Mouse (Mus musculus): ENCODE measurements at regions not wholly inside any gene's neighbourhood (a gene's known extent, or its start where the extent isn't known, plus 50 kb on each side); places are given as distances from the start of the nearest gene placed in this dataset.

- no peak overlapping the region for H3K9ac ChIP-seq (ENCODE audit: low read depth, low read length)
- no peaks in the 10 kb centered on the region for H3K36me3 ChIP-seq (ENCODE audit: control insufficient read depth, insufficient read depth, low read length)
- H3K27ac ChIP-seq (ENCODE audit: low read depth, low read length) = no peak overlapping the region
- no peak overlapping the region for H3K4me3 ChIP-seq (ENCODE audit: low read length)
- no peak for ATAC-seq
- 79% methylated on average over 1 of the region's 1 CpGs for WGBS
- no peaks in the 10 kb centered on the region for H3K9me3 ChIP-seq (ENCODE audit: control insufficient read depth, low read length)
- H3K27me3 ChIP-seq (replicated peaks; ENCODE audit: control insufficient read depth, insufficient read depth, low read length) = no peaks in the 10 kb centered on the region
- no peak overlapping the region for H3K4me2 ChIP-seq (ENCODE audit: low read length)
- H3K4me1 ChIP-seq (ENCODE audit: control insufficient read depth, insufficient read depth, low read depth, low read length) = no peaks in the 10 kb centered on the region
Observed at GRCm38 (mm10) chr3:148167556-148167955, 822.8 kb downstream of the Adgrl2 start.

GRCm38 (mm10) chr3:148159059-148159458 is 831.3 kb downstream of the Adgrl2 start:
- H3K27ac ChIP-seq (ENCODE audit: low read depth, low read length) = no peak overlapping the region
- no peak overlapping the region for H3K4me3 ChIP-seq (ENCODE audit: low read length)
- no peaks in the 10 kb centered on the region for H3K36me3 ChIP-seq (ENCODE audit: control insufficient read depth, insufficient read depth, low read length)
- H3K4me2 ChIP-seq (ENCODE audit: low read length) = no peak overlapping the region
- H3K9me3 ChIP-seq (ENCODE audit: control insufficient read depth, low read length) = no peaks in the 10 kb centered on the region
- ATAC-seq = no peak
- 66% methylated on average over 3 of the region's 3 CpGs for WGBS
- H3K9ac ChIP-seq (ENCODE audit: low read depth, low read length) = no peak overlapping the region
- no peaks in the 10 kb centered on the region for H3K4me1 ChIP-seq (ENCODE audit: control insufficient read depth, insufficient read depth, low read depth, low read length)
- H3K27me3 ChIP-seq (replicated peaks; ENCODE audit: control insufficient read depth, insufficient read depth, low read length) = no peaks in the 10 kb centered on the region

GRCm38 (mm10) chr3:148158533-148158932 is 831.8 kb downstream of the Adgrl2 start:
- no peaks in the 10 kb centered on the region for H3K4me1 ChIP-seq (ENCODE audit: control insufficient read depth, insufficient read depth, low read depth, low read length)
- 84% methylated on average over 2 of the region's 2 CpGs for WGBS
- H3K9me3 ChIP-seq (ENCODE audit: control insufficient read depth, low read length) = no peaks in the 10 kb centered on the region
- H3K4me3 ChIP-seq (ENCODE audit: low read length) = no peak overlapping the region
- H3K4me2 ChIP-seq (ENCODE audit: low read length) = no peak overlapping the region
- no peaks in the 10 kb centered on the region for H3K27me3 ChIP-seq (replicated peaks; ENCODE audit: control insufficient read depth, insufficient read depth, low read length)
- ATAC-seq = no peak
- no peaks in the 10 kb centered on the region for H3K36me3 ChIP-seq (ENCODE audit: control insufficient read depth, insufficient read depth, low read length)
- H3K9ac ChIP-seq (ENCODE audit: low read depth, low read length) = no peak overlapping the region
- no peak overlapping the region for H3K27ac ChIP-seq (ENCODE audit: low read depth, low read length)

DNA sequence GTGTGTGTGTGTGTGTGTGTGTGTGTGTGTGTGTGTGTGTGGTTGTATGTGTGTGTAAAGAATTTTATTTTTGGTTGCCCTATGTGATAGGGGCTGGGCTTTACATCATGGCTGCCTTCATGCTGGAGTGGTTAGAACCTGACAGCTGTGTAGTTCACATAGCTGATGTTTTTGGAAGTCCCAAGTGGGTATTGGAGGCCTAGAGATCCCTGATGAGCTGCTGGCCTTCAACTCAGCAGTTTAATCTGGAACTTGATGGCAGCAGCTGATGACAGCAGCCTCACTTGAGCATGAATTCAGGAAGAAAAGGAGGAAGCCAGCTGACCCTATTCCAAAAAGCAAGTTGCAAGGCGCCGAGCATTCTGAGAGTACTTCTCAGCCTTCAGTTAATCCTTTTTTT is 846.6 kb downstream of the Adgrl2 start:
- no peak overlapping the region for H3K4me2 ChIP-seq (ENCODE audit: low read length)
- ATAC-seq = no peak
- H3K4me1 ChIP-seq (ENCODE audit: control insufficient read depth, insufficient read depth, low read depth, low read length) = no peaks in the 10 kb centered on the region
- no peaks in the 10 kb centered on the region for H3K27me3 ChIP-seq (replicated peaks; ENCODE audit: control insufficient read depth, insufficient read depth, low read length)
- 82% methylated on average over 2 of the region's 2 CpGs for WGBS
- H3K9me3 ChIP-seq (ENCODE audit: control insufficient read depth, low read length) = no peaks in the 10 kb centered on the region
- H3K27ac ChIP-seq (ENCODE audit: low read depth, low read length) = no peak overlapping the region
- H3K9ac ChIP-seq (ENCODE audit: low read depth, low read length) = no peak overlapping the region
- no peaks in the 10 kb centered on the region for H3K36me3 ChIP-seq (ENCODE audit: control insufficient read depth, insufficient read depth, low read length)
- H3K4me3 ChIP-seq (ENCODE audit: low read length) = no peak overlapping the region

DNA sequence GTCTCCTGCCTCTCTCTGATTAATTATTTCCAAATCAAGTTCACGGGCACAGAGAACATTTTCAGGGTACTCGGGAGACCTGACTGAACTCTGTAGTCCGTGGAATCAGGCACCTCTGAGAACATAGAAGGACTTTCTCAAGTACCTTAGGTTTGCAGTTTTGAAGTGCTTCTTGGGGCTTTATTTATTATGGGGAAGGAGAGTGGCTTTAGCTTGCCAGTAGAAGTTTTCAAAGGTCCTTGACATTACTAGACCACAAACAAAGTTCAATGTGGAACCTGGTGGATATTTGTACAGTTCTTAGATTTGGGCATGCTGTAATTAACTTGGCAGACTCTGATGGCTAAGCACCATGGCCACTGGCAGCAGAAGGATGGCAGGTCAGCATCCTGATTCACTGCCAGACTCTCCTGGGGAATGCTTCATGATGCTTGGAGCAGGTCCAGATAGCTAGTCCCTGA is 853.5 kb downstream of the Adgrl2 start:
- Histone ChIP-seq H3K9ac (ENCODE audit: low read depth, low read length) (no peak overlapping the region), H3K4me1 (ENCODE audit: control insufficient read depth, insufficient read depth, low read depth, low read length) (no peaks in the 10 kb centered on the region), H3K36me3 (ENCODE audit: control insufficient read depth, insufficient read depth, low read length) (no peaks in the 10 kb centered on the region), H3K27me3 (replicated peaks; ENCODE audit: control insufficient read depth, insufficient read depth, low read length) (no peaks in the 10 kb centered on the region), H3K4me3 (ENCODE audit: low read length) (no peak overlapping the region), H3K4me2 (ENCODE audit: low read length) (no peak overlapping the region), H3K9me3 (ENCODE audit: control insufficient read depth, low read length) (no peaks in the 10 kb centered on the region), H3K27ac (ENCODE audit: low read depth, low read length) (no peak overlapping the region)
- 69% methylated on average over 3 of the region's 3 CpGs for WGBS
- no peak for ATAC-seq

- ATAC-seq = no peak
- Histone ChIP-seq H3K4me2 (ENCODE audit: low read length) (no peak overlapping the region), H3K27me3 (replicated peaks; ENCODE audit: control insufficient read depth, insufficient read depth, low read length) (no peaks in the 10 kb centered on the region), H3K36me3 (ENCODE audit: control insufficient read depth, insufficient read depth, low read length) (no peaks in the 10 kb centered on the region), H3K27ac (ENCODE audit: low read depth, low read length) (no peak overlapping the region), H3K4me3 (ENCODE audit: low read length) (no peak overlapping the region), H3K9me3 (ENCODE audit: control insufficient read depth, low read length) (no peaks in the 10 kb centered on the region), H3K9ac (ENCODE audit: low read depth, low read length) (no peak overlapping the region), H3K4me1 (ENCODE audit: control insufficient read depth, insufficient read depth, low read depth, low read length) (no peaks in the 10 kb centered on the region)
- WGBS = 96% methylated on average over 2 of the region's 2 CpGs
Observed at GRCm38 (mm10) chr3:148134646-148135045, 855.7 kb downstream of the Adgrl2 start.

DNA sequence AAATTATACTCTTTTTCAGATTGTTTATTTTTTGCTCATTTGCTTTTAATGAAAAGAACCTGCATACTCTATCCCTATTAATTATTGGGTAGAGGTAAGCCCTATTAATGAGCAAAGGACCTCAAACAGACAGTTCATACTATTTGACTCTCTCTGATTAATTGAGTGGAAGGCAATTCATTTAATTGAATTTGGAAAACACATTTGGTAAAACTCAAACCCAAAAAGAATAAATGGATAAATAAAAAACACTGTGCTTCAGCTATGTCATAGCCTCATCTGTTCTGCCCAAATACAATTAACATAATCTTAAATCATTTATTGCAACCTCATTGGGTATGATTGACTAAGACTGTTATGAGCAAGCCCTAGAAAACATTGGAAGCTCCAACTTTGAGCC is 874.8 kb downstream of the Adgrl2 start:
- Histone ChIP-seq H3K27ac (ENCODE audit: low read depth, low read length) (no peak overlapping the region), H3K4me1 (ENCODE audit: control insufficient read depth, insufficient read depth, low read depth, low read length) (no peaks in the 10 kb centered on the region), H3K4me2 (ENCODE audit: low read length) (no peak overlapping the region), H3K4me3 (ENCODE audit: low read length) (no peak overlapping the region), H3K27me3 (replicated peaks; ENCODE audit: control insufficient read depth, insufficient read depth, low read length) (no peaks in the 10 kb centered on the region), H3K36me3 (ENCODE audit: control insufficient read depth, insufficient read depth, low read length) (no peaks in the 10 kb centered on the region), H3K9me3 (ENCODE audit: control insufficient read depth, low read length) (peaks cover 3% of the 10 kb centered on the region; the same call in 1 of the 2 replicates), H3K9ac (ENCODE audit: low read depth, low read length) (no peak overlapping the region)
- no peak for ATAC-seq

- Histone ChIP-seq H3K27me3 (replicated peaks; ENCODE audit: control insufficient read depth, insufficient read depth, low read length) (no peaks in the 10 kb centered on the region), H3K9me3 (ENCODE audit: control insufficient read depth, low read length) (no peaks in the 10 kb centered on the region; the same call in 1 of the 2 replicates), H3K9ac (ENCODE audit: low read depth, low read length) (no peak overlapping the region), H3K4me2 (ENCODE audit: low read length) (no peak overlapping the region), H3K4me1 (ENCODE audit: control insufficient read depth, insufficient read depth, low read depth, low read length) (no peaks in the 10 kb centered on the region), H3K27ac (ENCODE audit: low read depth, low read length) (no peak overlapping the region), H3K36me3 (ENCODE audit: control insufficient read depth, insufficient read depth, low read length) (no peaks in the 10 kb centered on the region), H3K4me3 (ENCODE audit: low read length) (no peak overlapping the region)
- WGBS = 82% methylated on average over 3 of the region's 3 CpGs
- ATAC-seq = no peak
Observed at GRCm38 (mm10) chr3:148112204-148112603, 878.2 kb downstream of the Adgrl2 start.

- Histone ChIP-seq H3K27me3 (replicated peaks; ENCODE audit: control insufficient read depth, insufficient read depth, low read length) (no peaks in the 10 kb centered on the region), H3K4me1 (ENCODE audit: control insufficient read depth, insufficient read depth, low read depth, low read length) (no peaks in the 10 kb centered on the region), H3K4me3 (ENCODE audit: low read length) (no peak overlapping the region), H3K9ac (ENCODE audit: low read depth, low read length) (no peak overlapping the region), H3K36me3 (ENCODE audit: control insufficient read depth, insufficient read depth, low read length) (no peaks in the 10 kb centered on the region), H3K4me2 (ENCODE audit: low read length) (no peak overlapping the region), H3K9me3 (ENCODE audit: control insufficient read depth, low read length) (no peaks in the 10 kb centered on the region; the same call in 1 of the 2 replicates), H3K27ac (ENCODE audit: low read depth, low read length) (no peak overlapping the region)
- no peak for ATAC-seq
- 79% methylated on average over 1 of the region's 1 CpGs for WGBS
Observed at GRCm38 (mm10) chr3:148107031-148107430, 883.3 kb downstream of the Adgrl2 start.

- no peak overlapping the region for H3K27ac ChIP-seq (ENCODE audit: low read depth, low read length)
- H3K9me3 ChIP-seq (ENCODE audit: control insufficient read depth, low read length) = no peaks in the 10 kb centered on the region
- no peaks in the 10 kb centered on the region for H3K4me1 ChIP-seq (ENCODE audit: control insufficient read depth, insufficient read depth, low read depth, low read length)
- H3K4me2 ChIP-seq (ENCODE audit: low read length) = no peak overlapping the region
- no peak overlapping the region for H3K4me3 ChIP-seq (ENCODE audit: low read length)
- no peaks in the 10 kb centered on the region for H3K27me3 ChIP-seq (replicated peaks; ENCODE audit: control insufficient read depth, insufficient read depth, low read length)
- no peak overlapping the region for H3K9ac ChIP-seq (ENCODE audit: low read depth, low read length)
- WGBS = 75% methylated on average over 4 of the region's 4 CpGs
- ATAC-seq = no peak
- H3K36me3 ChIP-seq (ENCODE audit: control insufficient read depth, insufficient read depth, low read length) = no peaks in the 10 kb centered on the region
Observed at GRCm38 (mm10) chr3:148093930-148094329, 896.4 kb downstream of the Adgrl2 start.
